Mouse (Mus musculus): ENCODE results near the gene Pgm2l1. TPM values are rescaled to one million over a fixed set of nuclear protein-coding genes. Genes with fewer than 3 reads are reported as not detected.

Pgm2l1 gene
- polyA plus RNA-seq, 1 experiment from 2014 or later = 1.5 TPM

DNA sequence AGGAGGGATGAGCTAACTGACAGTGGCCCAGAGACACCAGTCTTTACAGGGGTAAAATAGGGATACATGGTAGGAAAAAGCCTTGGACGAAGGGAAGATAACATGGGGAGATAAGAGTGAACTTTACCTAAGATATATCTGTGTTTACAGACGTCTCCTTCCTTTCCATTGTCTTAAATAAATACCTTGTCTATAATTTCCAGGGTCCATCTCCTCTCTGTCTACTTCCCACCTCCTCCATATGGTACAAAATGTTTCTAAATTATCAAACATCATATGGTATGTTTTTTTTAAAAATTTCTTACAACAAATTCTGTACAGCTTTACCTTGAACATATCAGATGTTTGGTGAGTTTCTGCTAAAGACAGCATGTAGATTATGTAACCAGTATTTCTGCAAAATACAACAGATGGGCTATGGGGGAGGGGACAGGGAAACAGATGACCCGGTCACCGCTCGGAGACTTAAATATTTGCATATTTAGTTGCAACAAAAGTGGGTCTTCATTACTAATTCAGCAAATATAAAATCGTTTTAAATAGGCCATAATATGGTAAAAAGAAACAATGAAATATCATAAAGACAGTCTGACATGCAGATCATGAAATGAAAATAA, 12.0 kb upstream of the Pgm2l1 start:
- 54% methylated on average over 6 of the region's 6 CpGs for WGBS
- Histone ChIP-seq H3K9ac (ENCODE audit: low read length) (no peak overlapping the region), H3K9me3 (replicated peaks; ENCODE audit: control insufficient read depth, low read length) (no peaks in the 10 kb centered on the region), H3K4me2 (ENCODE audit: low read depth, low read length) (no peak overlapping the region), H3K27me3 (ENCODE audit: control insufficient read depth, insufficient read depth, low read length) (no peaks in the 10 kb centered on the region), H3K36me3 (ENCODE audit: control insufficient read depth, insufficient read depth) (no peaks in the 10 kb centered on the region), H3K4me1 (ENCODE audit: control insufficient read depth, insufficient read depth, low read length) (no peaks in the 10 kb centered on the region), H3K4me3 (ENCODE audit: low read length) (no peak overlapping the region), H3K27ac (ENCODE audit: low read length) (no peak overlapping the region)
- no peak for ATAC-seq (replicated peaks; ENCODE audit: extremely low read depth, insufficient read depth, low FRiP score)

- H3K27me3 ChIP-seq (ENCODE audit: control insufficient read depth, insufficient read depth, low read length) = no peaks in the 10 kb centered on the region
- H3K9me3 ChIP-seq (replicated peaks; ENCODE audit: control insufficient read depth, low read length) = no peaks in the 10 kb centered on the region
- H3K4me3 ChIP-seq (ENCODE audit: low read length) = no peak overlapping the region
- 0 out of 2 replicates have a peak overlapping the region, but pooled peaks have one; percentile 10 for H3K4me2 ChIP-seq (ENCODE audit: low read depth, low read length)
- ATAC-seq (replicated peaks; ENCODE audit: extremely low read depth, insufficient read depth, low FRiP score) = no peak
- no peaks in the 10 kb centered on the region for H3K36me3 ChIP-seq (ENCODE audit: control insufficient read depth, insufficient read depth)
- H3K27ac ChIP-seq (ENCODE audit: low read length) = peak overlapping the region; percentile 24; the same call in 1 of the 2 replicates
- 63% methylated on average over 10 of the region's 10 CpGs for WGBS
- no peaks in the 10 kb centered on the region for H3K4me1 ChIP-seq (ENCODE audit: control insufficient read depth, insufficient read depth, low read length)
- H3K9ac ChIP-seq (ENCODE audit: low read length) = no peak overlapping the region
Measured at GRCm38 (mm10) chr7:100215976-100216375, 11.2 kb upstream of the Pgm2l1 start.

GRCm38 (mm10) chr7:100216601-100217565, 10.3 kb upstream of the Pgm2l1 start:
- no peaks in the 10 kb centered on the region for H3K36me3 ChIP-seq (ENCODE audit: control insufficient read depth, insufficient read depth)
- no peak overlapping the region for H3K27ac ChIP-seq (ENCODE audit: low read length)
- no peaks in the 10 kb centered on the region for H3K9me3 ChIP-seq (replicated peaks; ENCODE audit: control insufficient read depth, low read length)
- H3K4me2 ChIP-seq (ENCODE audit: low read depth, low read length) = no peak overlapping the region
- H3K27me3 ChIP-seq (ENCODE audit: control insufficient read depth, insufficient read depth, low read length) = no peaks in the 10 kb centered on the region
- no peak overlapping the region for H3K9ac ChIP-seq (ENCODE audit: low read length)
- H3K4me1 ChIP-seq (ENCODE audit: control insufficient read depth, insufficient read depth, low read length) = no peaks in the 10 kb centered on the region
- H3K4me3 ChIP-seq (ENCODE audit: low read length) = no peak overlapping the region
- 75% methylated on average over 9 of the region's 9 CpGs for WGBS
- ATAC-seq (replicated peaks; ENCODE audit: extremely low read depth, insufficient read depth, low FRiP score) = no peak

GRCm38 (mm10) chr7:100227896-100228525, 817 bp downstream of the Pgm2l1 start:
- no peaks in the 10 kb centered on the region for H3K27me3 ChIP-seq (ENCODE audit: control insufficient read depth, insufficient read depth, low read length)
- peak; percentile 4; the same call in 1 of the 2 replicates for ATAC-seq (replicated peaks; ENCODE audit: extremely low read depth, insufficient read depth, low FRiP score)
- peak overlapping the region; percentile 86 for H3K4me2 ChIP-seq (ENCODE audit: low read depth, low read length)
- H3K4me3 ChIP-seq (ENCODE audit: low read length) = peak overlapping the region; percentile 86
- no peaks in the 10 kb centered on the region for H3K9me3 ChIP-seq (replicated peaks; ENCODE audit: control insufficient read depth, low read length)
- H3K9ac ChIP-seq (ENCODE audit: low read length) = peak overlapping the region; percentile 84
- H3K36me3 ChIP-seq (ENCODE audit: control insufficient read depth, insufficient read depth) = no peaks in the 10 kb centered on the region
- peaks cover 6% of the 10 kb centered on the region; the same call in 1 of the 2 replicates for H3K4me1 ChIP-seq (ENCODE audit: control insufficient read depth, insufficient read depth, low read length)
- 1% methylated on average over 23 of the region's 23 CpGs for WGBS
- H3K27ac ChIP-seq (ENCODE audit: low read length) = peak overlapping the region; percentile 86

- Histone ChIP-seq H3K4me3 (ENCODE audit: low read length) (no peak overlapping the region), H3K9ac (ENCODE audit: low read length) (no peak overlapping the region), H3K27ac (ENCODE audit: low read length) (no peak overlapping the region), H3K27me3 (ENCODE audit: control insufficient read depth, insufficient read depth, low read length) (no peaks in the 10 kb centered on the region), H3K4me2 (ENCODE audit: low read depth, low read length) (peak overlapping the region; percentile 86; the same call in 1 of the 2 replicates), H3K9me3 (replicated peaks; ENCODE audit: control insufficient read depth, low read length) (no peaks in the 10 kb centered on the region), H3K4me1 (ENCODE audit: control insufficient read depth, insufficient read depth, low read length) (peaks cover 6% of the 10 kb centered on the region; the same call in 1 of the 2 replicates), H3K36me3 (ENCODE audit: control insufficient read depth, insufficient read depth) (no peaks in the 10 kb centered on the region)
- ATAC-seq (replicated peaks; ENCODE audit: extremely low read depth, insufficient read depth, low FRiP score) = no peak
- WGBS = 64% methylated on average over 3 of the region's 3 CpGs
Measured at GRCm38 (mm10) chr7:100228957-100229356, 1.8 kb downstream of the Pgm2l1 start.

DNA sequence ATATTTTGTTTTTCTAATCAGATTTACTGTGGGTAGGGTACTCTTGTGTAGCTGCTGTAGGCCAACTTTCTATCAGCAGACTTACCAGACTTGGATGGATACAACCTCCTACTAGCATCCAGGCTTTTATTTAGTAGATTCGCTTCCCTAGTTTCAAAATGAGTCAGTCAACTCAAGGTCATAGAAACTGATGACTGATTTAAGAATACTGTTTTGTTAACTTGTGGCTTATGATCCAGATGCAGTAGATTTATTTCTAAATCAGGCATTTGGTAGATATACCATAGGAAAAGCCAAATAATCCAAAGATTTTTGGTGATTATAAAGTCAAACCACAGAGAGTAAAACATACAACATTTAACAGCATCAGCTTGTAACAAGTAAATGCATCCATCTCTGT, 3.5 kb downstream of the Pgm2l1 start:
- H3K27ac ChIP-seq (ENCODE audit: low read length) = no peak overlapping the region
- no peak overlapping the region for H3K4me2 ChIP-seq (ENCODE audit: low read depth, low read length)
- peaks cover 6% of the 10 kb centered on the region; the same call in 1 of the 2 replicates for H3K4me1 ChIP-seq (ENCODE audit: control insufficient read depth, insufficient read depth, low read length)
- no peaks in the 10 kb centered on the region for H3K27me3 ChIP-seq (ENCODE audit: control insufficient read depth, insufficient read depth, low read length)
- no peaks in the 10 kb centered on the region for H3K36me3 ChIP-seq (ENCODE audit: control insufficient read depth, insufficient read depth)
- H3K9me3 ChIP-seq (replicated peaks; ENCODE audit: control insufficient read depth, low read length) = no peaks in the 10 kb centered on the region
- WGBS = 86% methylated on average over 1 of the region's 1 CpGs
- no peak overlapping the region for H3K4me3 ChIP-seq (ENCODE audit: low read length)
- no peak overlapping the region for H3K9ac ChIP-seq (ENCODE audit: low read length)
- ATAC-seq (replicated peaks; ENCODE audit: extremely low read depth, insufficient read depth, low FRiP score) = no peak

DNA sequence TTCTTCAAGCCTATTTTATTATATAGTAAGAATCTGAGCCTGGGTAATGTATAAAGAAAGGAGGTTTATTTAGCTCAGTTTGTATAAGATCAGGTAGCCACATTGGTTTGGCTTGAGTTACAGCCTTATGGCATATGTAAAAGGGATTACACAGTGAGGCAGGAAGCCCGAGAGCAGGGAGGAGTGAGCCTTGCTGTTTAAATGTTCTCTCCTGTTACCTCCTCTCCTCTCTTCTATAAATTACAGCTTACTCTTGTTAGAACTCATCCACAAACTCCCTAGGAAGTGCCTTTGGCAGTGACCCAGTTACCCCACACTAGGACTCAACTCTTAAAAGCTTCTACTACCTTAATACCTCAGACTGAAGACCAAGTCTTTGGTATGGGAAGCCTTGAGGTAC, 4.5 kb downstream of the Pgm2l1 start:
- Histone ChIP-seq H3K9me3 (replicated peaks; ENCODE audit: control insufficient read depth, low read length) (no peaks in the 10 kb centered on the region), H3K36me3 (ENCODE audit: control insufficient read depth, insufficient read depth) (no peaks in the 10 kb centered on the region), H3K4me1 (ENCODE audit: control insufficient read depth, insufficient read depth, low read length) (peaks cover 6% of the 10 kb centered on the region; the same call in 1 of the 2 replicates), H3K27me3 (ENCODE audit: control insufficient read depth, insufficient read depth, low read length) (no peaks in the 10 kb centered on the region), H3K9ac (ENCODE audit: low read length) (no peak overlapping the region), H3K27ac (ENCODE audit: low read length) (no peak overlapping the region), H3K4me3 (ENCODE audit: low read length) (no peak overlapping the region), H3K4me2 (ENCODE audit: low read depth, low read length) (no peak overlapping the region)
- WGBS = 48% methylated on average over 1 of the region's 1 CpGs
- no peak for ATAC-seq (replicated peaks; ENCODE audit: extremely low read depth, insufficient read depth, low FRiP score)

GRCm38 (mm10) chr7:100233681-100234080, 6.5 kb downstream of the Pgm2l1 start:
- H3K4me3 ChIP-seq (ENCODE audit: low read length) = no peak overlapping the region
- no peaks in the 10 kb centered on the region for H3K9me3 ChIP-seq (replicated peaks; ENCODE audit: control insufficient read depth, low read length)
- H3K27ac ChIP-seq (ENCODE audit: low read length) = no peak overlapping the region
- H3K4me2 ChIP-seq (ENCODE audit: low read depth, low read length) = no peak overlapping the region
- no peak overlapping the region for H3K9ac ChIP-seq (ENCODE audit: low read length)
- no peaks in the 10 kb centered on the region for H3K4me1 ChIP-seq (ENCODE audit: control insufficient read depth, insufficient read depth, low read length)
- no peaks in the 10 kb centered on the region for H3K36me3 ChIP-seq (ENCODE audit: control insufficient read depth, insufficient read depth)
- no peaks in the 10 kb centered on the region for H3K27me3 ChIP-seq (ENCODE audit: control insufficient read depth, insufficient read depth, low read length)
- ATAC-seq (replicated peaks; ENCODE audit: extremely low read depth, insufficient read depth, low FRiP score) = no peak
